Mouse (Mus musculus): ENCODE measurements around the gene Carmil3.

- no peak for TF ChIP-seq CTCF (IDR thresholded peaks at IDR 0.05; ENCODE audit: extremely low read depth, insufficient read depth, insufficient read length, insufficient replicate concordance)
- no peak for TF ChIP-seq POLR2A (IDR thresholded peaks at IDR 0.05; ENCODE audit: low read depth, low read length)
Measured at GRCm38 (mm10) chr14:55519604-55520003, 29.2 kb downstream of the Carmil3 start.

All from spleen, adult 2 months (tissue).